Mouse (Mus musculus): ENCODE measurements around the gene Rnf4. TPM values are rescaled to one million over a fixed set of nuclear protein-coding genes. Genes with fewer than 3 reads are reported as not detected.
A peak's percentile ranks its signal among the peaks of the same experiment; 100 is the strongest.

Rnf4 gene
- total RNA-seq, 1 experiment, result 177 TPM

DNA sequence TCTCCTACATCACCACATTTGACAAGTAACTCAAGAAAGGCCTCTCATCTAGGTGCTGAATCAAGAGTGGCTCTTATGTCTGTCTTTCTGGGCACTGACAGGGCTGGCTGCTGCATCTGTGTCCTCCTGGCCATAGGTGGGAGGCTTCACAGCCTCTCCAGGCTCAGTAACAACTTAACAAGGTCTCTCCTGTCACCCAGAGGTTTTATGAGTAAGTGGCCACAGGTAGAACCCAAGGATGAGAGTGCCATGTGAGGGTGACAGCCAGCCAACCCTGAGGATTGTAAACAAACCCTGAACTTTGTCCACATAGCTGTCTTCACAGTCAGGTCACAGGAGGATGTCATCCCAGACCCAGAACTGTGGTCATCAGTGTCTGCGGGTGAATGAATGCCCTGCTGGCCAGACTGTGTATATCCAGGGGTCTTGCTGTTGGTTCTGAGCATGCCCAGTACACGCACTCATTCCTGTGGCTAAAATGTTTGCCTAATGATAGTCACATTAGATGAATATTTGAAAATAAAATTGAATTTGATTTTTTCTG is 16.5 kb upstream of the Rnf4 start:
- DNase-seq (ENCODE audit: low read depth, low spot score), result no peak
- TF ChIP-seq HCFC1 (IDR thresholded peaks at IDR 0.05; ENCODE audit: borderline replicate concordance, insufficient read depth, low read length) (no peak), ZNF384 (IDR thresholded peaks at IDR 0.05; ENCODE audit: low read depth, low read length) (no peak), MAFK (IDR thresholded peaks at IDR 0.05; ENCODE audit: insufficient read depth, low read depth, low read length) (no peak), ZC3H11A (IDR thresholded peaks at IDR 0.05; ENCODE audit: borderline replicate concordance, low read depth, low read length) (no peak), CHD2 (IDR thresholded peaks at IDR 0.05; ENCODE audit: low read depth, low read length) (no peak)
- Histone ChIP-seq H3K4me1 (ENCODE audit: control insufficient read depth in 2 of 2, insufficient read depth in 2 of 2, low read length in 2 of 2, poor library complexity in 1 of 2) (no peaks in the 10 kb centered on the region), H3K9me3 (ENCODE audit: control insufficient read depth, insufficient read depth, low read depth, low read length) (no peaks in the 10 kb centered on the region), H3K4me3 (ENCODE audit: insufficient read depth in 1 of 2, low read depth in 1 of 2, low read length in 2 of 2, poor library complexity in 1 of 2, severe bottlenecking in 1 of 2) (no peak overlapping the region), H3K36me3 (ENCODE audit: control insufficient read depth, insufficient read depth, low read length, poor library complexity, severe bottlenecking) (no peaks in the 10 kb centered on the region), H3K9ac (ENCODE audit: insufficient read depth, low read depth, low read length, poor library complexity, severe bottlenecking) (no peak overlapping the region), H3K27ac (ENCODE audit: insufficient read depth, low read depth, low read length, poor library complexity, severe bottlenecking) (no peak overlapping the region)
- in situ Hi-C loops (cut with MboI; ENCODE audit: low sequenced_read_pairs in 2 of 2, unreplicated experiment in 2 of 2), result no loop called here

DNA sequence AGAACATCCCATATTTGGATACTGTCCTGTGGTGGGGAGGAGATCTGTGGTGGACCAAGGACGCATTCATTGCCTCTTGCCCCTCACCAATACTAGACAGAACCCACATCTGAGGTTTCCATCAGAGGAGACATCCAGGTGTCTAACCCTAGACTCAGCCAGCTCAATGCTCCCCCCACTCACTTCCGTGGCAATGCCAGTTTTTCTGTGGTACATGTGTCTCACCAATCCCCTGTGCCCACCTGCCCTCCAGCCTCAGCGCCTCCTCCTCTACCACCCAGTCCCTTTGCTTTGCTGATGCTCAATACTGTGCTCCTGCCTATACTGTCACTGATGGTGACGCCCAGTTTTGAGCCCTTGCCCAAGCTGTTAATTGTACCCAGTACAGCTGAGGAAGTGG is 14.9 kb upstream of the Rnf4 start:
- H3K4me1 ChIP-seq (ENCODE audit: control insufficient read depth in 2 of 2, insufficient read depth in 2 of 2, low read length in 2 of 2, poor library complexity in 1 of 2), result peaks cover 0 to 3% of the 10 kb centered on the region in 2 experiments; a peak in 2 of 4 replicates
- no peaks in the 10 kb centered on the region for H3K36me3 ChIP-seq (ENCODE audit: control insufficient read depth, insufficient read depth, low read length, poor library complexity, severe bottlenecking)
- no peak overlapping the region; the same call in 1 of the 2 replicates for H3K27ac ChIP-seq (ENCODE audit: insufficient read depth, low read depth, low read length, poor library complexity, severe bottlenecking)
- H3K4me3 ChIP-seq (ENCODE audit: insufficient read depth in 1 of 2, low read depth in 1 of 2, low read length in 2 of 2, poor library complexity in 1 of 2, severe bottlenecking in 1 of 2), result no peak overlapping the region
- no peaks in the 10 kb centered on the region for H3K9me3 ChIP-seq (ENCODE audit: control insufficient read depth, insufficient read depth, low read depth, low read length)
- in situ Hi-C loops (cut with MboI; ENCODE audit: low sequenced_read_pairs in 2 of 2, unreplicated experiment in 2 of 2), result no loop called here
- H3K9ac ChIP-seq (ENCODE audit: insufficient read depth, low read depth, low read length, poor library complexity, severe bottlenecking), result no peak overlapping the region
- no peak for TF ChIP-seq HCFC1 (IDR thresholded peaks at IDR 0.05; ENCODE audit: borderline replicate concordance, insufficient read depth, low read length)
- no peak for TF ChIP-seq CHD2 (IDR thresholded peaks at IDR 0.05; ENCODE audit: low read depth, low read length)
- TF ChIP-seq ZNF384 (IDR thresholded peaks at IDR 0.05; ENCODE audit: low read depth, low read length), result no peak
- no peak for TF ChIP-seq ZC3H11A (IDR thresholded peaks at IDR 0.05; ENCODE audit: borderline replicate concordance, low read depth, low read length)
- TF ChIP-seq MAFK (IDR thresholded peaks at IDR 0.05; ENCODE audit: insufficient read depth, low read depth, low read length), result no peak
- no peak for DNase-seq (ENCODE audit: low read depth, low spot score)

DNA sequence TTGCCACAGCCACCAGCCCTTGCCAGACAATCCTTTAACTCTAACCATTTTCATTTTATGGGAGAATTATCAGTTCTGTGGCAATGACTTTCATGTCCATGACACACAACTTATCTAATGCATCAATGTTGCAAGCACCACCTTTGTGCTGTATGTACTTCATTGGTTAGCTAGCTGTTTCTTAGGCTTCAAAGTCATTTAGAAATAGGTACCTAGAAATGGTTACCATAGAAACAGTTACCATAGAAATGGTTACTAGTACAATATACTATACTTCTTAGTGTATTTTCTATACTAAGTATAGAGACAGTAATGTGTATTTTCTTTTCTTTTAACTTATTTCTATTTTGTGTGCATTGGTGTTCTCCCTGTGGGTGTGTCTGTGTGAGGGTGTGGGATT is 10.8 kb upstream of the Rnf4 start:
- DNase-seq (ENCODE audit: low read depth, low spot score), result no peak
- Histone ChIP-seq H3K9ac (ENCODE audit: insufficient read depth, low read depth, low read length, poor library complexity, severe bottlenecking) (no peak overlapping the region), H3K4me1 (ENCODE audit: control insufficient read depth in 2 of 2, insufficient read depth in 2 of 2, low read length in 2 of 2, poor library complexity in 1 of 2) (peaks cover 2 to 8% of the 10 kb centered on the region in 2 experiments; a peak in 2 of 4 replicates), H3K4me3 (ENCODE audit: insufficient read depth in 1 of 2, low read depth in 1 of 2, low read length in 2 of 2, poor library complexity in 1 of 2, severe bottlenecking in 1 of 2) (no peak overlapping the region), H3K9me3 (ENCODE audit: control insufficient read depth, insufficient read depth, low read depth, low read length) (no peaks in the 10 kb centered on the region), H3K27ac (ENCODE audit: insufficient read depth, low read depth, low read length, poor library complexity, severe bottlenecking) (no peak overlapping the region), H3K36me3 (ENCODE audit: control insufficient read depth, insufficient read depth, low read length, poor library complexity, severe bottlenecking) (no peaks in the 10 kb centered on the region)
- in situ Hi-C loops (cut with MboI; ENCODE audit: low sequenced_read_pairs in 2 of 2, unreplicated experiment in 2 of 2), result no loop called here
- TF ChIP-seq ZNF384 (IDR thresholded peaks at IDR 0.05; ENCODE audit: low read depth, low read length) (no peak), MAFK (IDR thresholded peaks at IDR 0.05; ENCODE audit: insufficient read depth, low read depth, low read length) (no peak), CHD2 (IDR thresholded peaks at IDR 0.05; ENCODE audit: low read depth, low read length) (no peak), ZC3H11A (IDR thresholded peaks at IDR 0.05; ENCODE audit: borderline replicate concordance, low read depth, low read length) (no peak), HCFC1 (IDR thresholded peaks at IDR 0.05; ENCODE audit: borderline replicate concordance, insufficient read depth, low read length) (no peak)

DNA sequence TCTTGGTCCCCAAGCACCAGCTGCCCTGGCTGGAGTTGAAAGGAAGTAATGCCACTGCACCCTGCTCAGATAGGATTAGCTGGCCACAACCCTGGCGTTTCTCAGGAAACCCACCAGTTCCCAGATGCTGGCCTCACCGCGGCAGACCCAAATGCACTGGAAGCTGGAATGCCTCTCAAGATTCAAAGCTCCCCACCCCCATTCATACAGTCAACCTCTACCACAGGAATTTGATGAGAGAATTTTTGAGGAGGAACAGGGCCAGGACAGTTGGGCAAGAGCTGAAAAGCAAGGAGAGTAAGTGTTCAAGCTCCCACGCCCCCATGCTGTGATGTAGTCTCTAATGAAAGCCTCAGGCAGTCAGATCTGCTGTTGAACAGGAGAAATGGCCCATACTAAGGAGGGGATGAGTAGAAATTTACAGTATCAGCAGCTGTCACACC is 9.8 kb upstream of the Rnf4 start:
- H3K36me3 ChIP-seq (ENCODE audit: control insufficient read depth, insufficient read depth, low read length, poor library complexity, severe bottlenecking), result no peaks in the 10 kb centered on the region
- no peak overlapping the region for H3K9ac ChIP-seq (ENCODE audit: insufficient read depth, low read depth, low read length, poor library complexity, severe bottlenecking)
- in situ Hi-C loops (cut with MboI; ENCODE audit: low sequenced_read_pairs in 2 of 2, unreplicated experiment in 2 of 2), result no loop called here
- H3K4me3 ChIP-seq (ENCODE audit: insufficient read depth in 1 of 2, low read depth in 1 of 2, low read length in 2 of 2, poor library complexity in 1 of 2, severe bottlenecking in 1 of 2), result peak overlapping the region in 1 of 2 experiments; percentile 60; a peak in 1 of 4 replicates
- DNase-seq (ENCODE audit: low read depth, low spot score), result peak; percentile 33
- H3K4me1 ChIP-seq (ENCODE audit: control insufficient read depth in 2 of 2, insufficient read depth in 2 of 2, low read length in 2 of 2, poor library complexity in 1 of 2), result peaks cover 2 to 8% of the 10 kb centered on the region in 2 experiments; a peak in 2 of 4 replicates
- no peaks in the 10 kb centered on the region for H3K9me3 ChIP-seq (ENCODE audit: control insufficient read depth, insufficient read depth, low read depth, low read length)
- TF ChIP-seq ZC3H11A (IDR thresholded peaks at IDR 0.05; ENCODE audit: borderline replicate concordance, low read depth, low read length) (no peak), MAFK (IDR thresholded peaks at IDR 0.05; ENCODE audit: insufficient read depth, low read depth, low read length) (no peak), ZNF384 (IDR thresholded peaks at IDR 0.05; ENCODE audit: low read depth, low read length) (no peak), CHD2 (IDR thresholded peaks at IDR 0.05; ENCODE audit: low read depth, low read length) (no peak), HCFC1 (IDR thresholded peaks at IDR 0.05; ENCODE audit: borderline replicate concordance, insufficient read depth, low read length) (no peak)
- no peak overlapping the region for H3K27ac ChIP-seq (ENCODE audit: insufficient read depth, low read depth, low read length, poor library complexity, severe bottlenecking)
